Mouse (Mus musculus): ENCODE results near the gene Vamp2.
A peak's percentile ranks its signal among the peaks of the same experiment; 100 is the strongest.

DNA sequence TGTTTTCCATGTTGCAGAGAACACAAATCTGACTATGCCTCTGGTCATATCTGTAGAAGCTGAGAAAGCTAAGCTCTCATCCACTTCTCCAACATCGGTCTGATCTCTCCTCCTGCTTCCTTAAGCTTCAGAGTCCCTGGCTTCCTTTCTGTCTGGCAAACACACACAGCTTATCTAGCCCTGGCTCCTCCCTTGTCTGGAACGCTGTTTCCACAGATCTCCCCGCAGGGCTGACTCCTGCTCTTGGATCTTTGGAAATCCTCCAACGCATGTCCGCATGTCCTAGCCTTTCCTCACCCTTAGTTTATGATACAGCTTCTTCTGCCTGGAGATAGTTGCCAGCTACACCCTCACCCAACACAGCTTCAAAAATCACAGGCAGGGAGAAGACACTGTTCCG is 20.7 kb upstream of the Vamp2 start:
- TF ChIP-seq CTCF (IDR thresholded peaks at IDR 0.05) (no peak), POLR2A (IDR thresholded peaks at IDR 0.05; ENCODE audit: insufficient read depth, low read depth, low read length) (peak; percentile 51; the same call in 1 of the 2 replicates)
